Mouse (Mus musculus): Measurements from ENCODE around the gene Chrnb2.

The Chrnb2 gene

DNA sequence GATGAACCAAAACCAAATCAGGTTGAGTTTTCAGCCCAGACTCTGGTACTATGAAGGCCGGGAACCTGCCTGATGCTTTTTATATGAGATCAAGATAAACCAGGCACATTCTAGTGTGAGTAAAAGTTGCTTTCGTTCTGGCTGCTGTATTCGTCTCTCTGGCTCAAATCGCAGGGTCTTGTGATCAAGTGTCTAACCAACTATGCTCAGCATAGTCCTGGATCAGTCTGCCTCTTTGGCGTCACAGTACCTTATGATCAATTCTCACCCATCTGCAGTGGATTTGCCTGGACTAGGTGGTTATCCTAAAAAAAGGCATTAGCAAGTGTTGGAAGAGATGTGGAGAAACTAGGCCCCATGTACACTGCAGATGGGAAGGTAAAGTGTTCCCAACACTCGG lies 60.4 kb downstream of the Chrnb2 start:
- no peak for DNase-seq

DNA sequence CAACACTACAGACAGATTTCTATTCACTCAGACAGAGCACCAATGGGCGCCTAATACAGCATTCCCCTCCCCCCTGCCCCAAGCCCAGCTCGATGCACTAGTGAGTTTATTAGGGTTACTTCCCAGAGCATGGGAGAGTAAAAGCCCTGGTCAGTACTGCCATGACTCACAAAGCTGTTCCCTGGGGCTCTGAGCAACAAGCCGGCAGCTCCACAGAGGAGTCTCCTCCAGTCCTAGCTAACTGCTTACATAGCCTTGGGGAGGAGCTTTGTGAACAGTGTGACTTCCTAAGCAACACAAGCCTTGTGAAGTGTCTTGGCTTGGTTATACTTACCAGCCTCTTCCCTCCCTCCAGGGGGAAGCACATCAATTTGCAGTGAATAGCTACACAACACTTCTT lies 60.8 kb downstream of the Chrnb2 start:
- no peak for DNase-seq

DNA sequence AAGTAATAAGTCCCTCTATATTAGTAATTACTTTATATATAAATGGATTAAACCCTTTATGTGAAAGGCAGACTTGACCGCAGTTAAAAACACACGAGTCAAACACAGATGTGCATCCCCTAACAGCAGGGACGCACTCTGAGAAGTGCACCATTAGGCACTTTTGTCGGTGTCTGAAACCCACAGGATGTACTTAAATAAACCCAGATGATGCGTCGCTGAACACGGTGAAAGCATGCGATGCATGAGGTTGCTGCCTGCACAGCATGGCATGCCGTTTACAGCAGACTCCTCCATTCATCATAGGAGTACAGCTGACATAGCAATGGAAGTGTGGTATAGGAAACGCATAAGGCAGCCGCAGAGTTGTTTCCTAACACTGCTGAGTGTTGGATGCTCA lies 64.0 kb downstream of the Chrnb2 start:
- no peak for DNase-seq

DNA sequence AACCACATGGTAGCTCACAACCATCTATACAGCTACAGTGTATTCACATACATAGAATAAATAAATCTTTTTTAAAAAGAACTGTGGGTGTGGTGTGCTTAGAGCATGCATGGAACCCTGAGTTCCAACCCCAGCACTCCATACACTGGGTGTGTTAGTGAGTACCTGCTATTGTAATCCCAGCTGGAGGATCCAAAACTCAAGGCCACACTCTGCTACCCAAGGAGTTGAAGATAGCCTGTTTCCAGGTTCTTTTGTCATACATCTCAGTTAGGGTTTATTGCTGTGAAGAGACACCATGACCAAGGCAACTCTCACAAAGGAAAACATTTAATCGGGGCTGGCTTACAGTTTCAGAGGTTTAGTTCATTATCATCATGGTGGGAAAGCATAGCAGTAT lies 65.5 kb downstream of the Chrnb2 start:
- DNase-seq: no peak
